In the genomic region with DNA sequence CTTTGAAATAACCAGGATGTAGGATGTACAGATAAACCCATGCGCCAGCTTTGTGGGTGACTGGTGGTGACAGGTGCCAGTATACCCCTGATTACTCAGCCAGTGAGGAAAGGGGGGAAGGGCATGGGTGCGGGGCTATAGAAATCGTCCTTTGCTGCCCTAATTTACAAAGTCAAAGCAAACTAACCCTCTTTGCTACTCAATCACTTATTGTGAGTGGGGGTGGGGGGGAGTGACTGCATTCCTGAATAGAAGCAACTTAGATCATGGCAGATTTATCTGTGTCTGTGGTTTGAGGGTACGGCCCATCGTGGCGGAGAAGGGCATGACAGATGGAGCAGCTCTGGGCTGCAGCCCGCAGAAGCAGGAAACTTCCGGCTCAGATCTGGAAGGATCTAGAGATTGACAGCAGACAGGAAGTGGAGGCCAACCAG, we compare ENCODE assay signal across 21 mouse cellular contexts. TPM values are rescaled to one million over a fixed set of nuclear protein-coding genes. Genes with fewer than 3 reads are reported as not detected.
DNase-seq lines count a peak whose midpoint lies in the region; ATAC-seq and TF ChIP-seq lines count a peak whose summit lies in the region.
"Had no signal": no experiment of that assay in that cellular context is flagged by ENCODE, and none has a peak within 500 bp of the region (broad histone marks: within the 10 kb centered on the region; RNA-seq: fewer than 3 reads in every experiment).

No protein-coding gene starts in this region.

- H3K9me3 ChIP-seq in lung, postnatal 0 days (ENCODE audit: low read length), result peaks cover 5% of the 10 kb centered on the region; the same call in 1 of the 2 replicates

- no peaks in the 10 kb centered on the region for H3K4me1 ChIP-seq in lung, postnatal 0 days (ENCODE audit: insufficient read depth, low read depth, low read length)

- WGBS in lung, postnatal 0 days, result 82% methylated on average over 8 of the region's 8 CpGs

- no peaks in the 10 kb centered on the region for H3K36me3 ChIP-seq in lung, postnatal 0 days (ENCODE audit: insufficient read depth, low read length)

- H3K27me3 ChIP-seq in lung, postnatal 0 days (replicated peaks; ENCODE audit: insufficient read depth, low read length), result no peaks in the 10 kb centered on the region
- H3K27me3 ChIP-seq: forebrain, embryonic 13.5 days; hindbrain, embryonic 12.5 days had no signal

- no peak for TF ChIP-seq EP300 in lung, postnatal 0 days (IDR thresholded peaks at IDR 0.05)

- intact Hi-C loops in heart, postnatal 14 days (cut with DNase I), result no loop called here

- no peak for TF ChIP-seq CTCF in lung, postnatal 0 days (IDR thresholded peaks at IDR 0.05)

- peak; percentile 3 for DNase-seq in right cerebral cortex, postnatal 14 days
- no peak for DNase-seq in right cerebral cortex, postnatal 10 days (ENCODE audit: low spot score in 2 of 2)
- DNase-seq in induced T-regulatory cell, adult 2 months (ENCODE audit: low read depth), result peak; percentile 23
- DNase-seq in thymus, postnatal 0 days (ENCODE audit: low spot score), result peak; percentile 87
- DNase-seq in lung, postnatal 0 days (ENCODE audit: low spot score), result no peak
- no peak for DNase-seq in cerebellum, postnatal 10 days
- no peak for DNase-seq in retina, postnatal 1 day
- no peak for DNase-seq in heart, postnatal 14 days
- DNase-seq: adrenal gland, postnatal 36 days; cerebellum, postnatal 14 days; gastrocnemius, postnatal 10 days; heart, adult 11 months; kidney, adult 2 months; kidney, postnatal 14 days; right cerebral cortex, postnatal 25 days; spleen, adult 18-20 months had no signal

- H3K9ac ChIP-seq in lung, postnatal 0 days (replicated peaks; ENCODE audit: low read depth), result no peak overlapping the region
- H3K9ac ChIP-seq: forebrain, embryonic 13.5 days; hindbrain, embryonic 12.5 days had no signal

- no peak for ATAC-seq in lung, postnatal 0 days
- ATAC-seq: forebrain, embryonic 13.5 days had no signal

- H3K27ac ChIP-seq in lung, postnatal 0 days (ENCODE audit: low read length), result no peak overlapping the region
- H3K27ac ChIP-seq: forebrain, embryonic 13.5 days; hindbrain, embryonic 12.5 days had no signal

- no peak overlapping the region for H3K4me3 ChIP-seq in lung, postnatal 0 days (ENCODE audit: low read depth, low read length)
- H3K4me3 ChIP-seq: forebrain, embryonic 13.5 days; hindbrain, embryonic 12.5 days had no signal

- H3K4me2 ChIP-seq in lung, postnatal 0 days (replicated peaks; ENCODE audit: low read depth, low read length), result no peak overlapping the region
- H3K4me2 ChIP-seq: forebrain, embryonic 13.5 days; heart, embryonic 11.5 days; hindbrain, embryonic 12.5 days; midbrain, embryonic 11.5 days had no signal

RNA-seq across cellular contexts. Expression of a gene that starts 58.2 kb away (rescaled TPM):
- polyA plus RNA-seq in thymus, postnatal 0 days (2015; fragmentation: Nextera tagmentation; extraction: Ambion mirVana), result 3.0 and 3.1 TPM in 2 replicates
- polyA plus RNA-seq in lung, postnatal 0 days (2015; fragmentation: Nextera tagmentation; extraction: Ambion mirVana), result 0.06 and 0.08 TPM in 2 replicates
- total RNA-seq in heart, postnatal 14 days (2021), result 1 to 10 TPM in 1 of 2 experiments, under 1 TPM in 1; 0.88 to 1.3 TPM
- total RNA-seq: neutrophil, adult 5-6 weeks had no signal

Comparison
In these comparisons a context has a peak if more than half of its experiments do, and no peak if none do; other contexts are left out.
1. DNase-seq: peak in right cerebral cortex, postnatal 14 days (single experiment), induced T-regulatory cell, adult 2 months (single experiment) and thymus, postnatal 0 days (single experiment); none in right cerebral cortex, postnatal 10 days (0 of 2), lung, postnatal 0 days (single experiment), cerebellum, postnatal 10 days (0 of 2), retina, postnatal 1 day (single experiment) and heart, postnatal 14 days (0 of 2).